Mouse (Mus musculus): ENCODE measurements around the gene Trpm3. TPM values are rescaled to one million over a fixed set of nuclear protein-coding genes. Genes with fewer than 3 reads are reported as not detected.

Gene Trpm3
- polyA plus RNA-seq, 1 experiment from 2014 or later: 23.3 TPM

- no peaks in the 10 kb centered on the region for H3K4me1 ChIP-seq (ENCODE audit: control insufficient read depth, insufficient read depth, low read length)
- 83% methylated on average over 6 of the region's 6 CpGs for WGBS
- H3K4me2 ChIP-seq (ENCODE audit: low read depth, low read length): no peak overlapping the region
- ATAC-seq (ENCODE audit: low read depth): no peak
- no peak overlapping the region for H3K27ac ChIP-seq (ENCODE audit: low read depth, low read length)
- no peaks in the 10 kb centered on the region; the same call in 1 of the 2 replicates for H3K9me3 ChIP-seq (ENCODE audit: control insufficient read depth, low read length)
- H3K27me3 ChIP-seq (ENCODE audit: control insufficient read depth, insufficient read depth, low read length): no peaks in the 10 kb centered on the region
- H3K9ac ChIP-seq (replicated peaks; ENCODE audit: low read depth, low read length): no peak overlapping the region
- H3K4me3 ChIP-seq (ENCODE audit: low read depth, low read length): no peak overlapping the region
- no peaks in the 10 kb centered on the region for H3K36me3 ChIP-seq (ENCODE audit: control insufficient read depth, insufficient read depth, low read length)
Measured at GRCm38 (mm10) chr19:22910686-22911085, 771.8 kb downstream of the Trpm3 start.

- Histone ChIP-seq H3K9ac (replicated peaks; ENCODE audit: low read depth, low read length) (no peak overlapping the region), H3K4me1 (ENCODE audit: control insufficient read depth, insufficient read depth, low read length) (peaks cover 7% of the 10 kb centered on the region; the same call in 1 of the 2 replicates), H3K36me3 (ENCODE audit: control insufficient read depth, insufficient read depth, low read length) (no peaks in the 10 kb centered on the region), H3K9me3 (ENCODE audit: control insufficient read depth, low read length) (no peaks in the 10 kb centered on the region; the same call in 1 of the 2 replicates), H3K27ac (ENCODE audit: low read depth, low read length) (no peak overlapping the region), H3K27me3 (ENCODE audit: control insufficient read depth, insufficient read depth, low read length) (no peaks in the 10 kb centered on the region), H3K4me3 (ENCODE audit: low read depth, low read length) (no peak overlapping the region), H3K4me2 (ENCODE audit: low read depth, low read length) (no peak overlapping the region)
- 83% methylated on average over 4 of the region's 4 CpGs for WGBS
- no peak for ATAC-seq (ENCODE audit: low read depth)
Measured at GRCm38 (mm10) chr19:22912971-22913370, 774.1 kb downstream of the Trpm3 start.

GRCm38 (mm10) chr19:22915868-22916642, 777.2 kb downstream of the Trpm3 start:
- no peaks in the 10 kb centered on the region for H3K27me3 ChIP-seq (ENCODE audit: control insufficient read depth, insufficient read depth, low read length)
- ATAC-seq (ENCODE audit: low read depth): peak; percentile 81
- 17% methylated on average over 16 of the region's 16 CpGs for WGBS
- no peak overlapping the region; the same call in 1 of the 2 replicates for H3K4me3 ChIP-seq (ENCODE audit: low read depth, low read length)
- H3K36me3 ChIP-seq (ENCODE audit: control insufficient read depth, insufficient read depth, low read length): no peaks in the 10 kb centered on the region
- peaks cover 7% of the 10 kb centered on the region; the same call in 1 of the 2 replicates for H3K4me1 ChIP-seq (ENCODE audit: control insufficient read depth, insufficient read depth, low read length)
- peak overlapping the region; percentile 64 for H3K27ac ChIP-seq (ENCODE audit: low read depth, low read length)
- no peaks in the 10 kb centered on the region for H3K9me3 ChIP-seq (ENCODE audit: control insufficient read depth, low read length)
- H3K9ac ChIP-seq (replicated peaks; ENCODE audit: low read depth, low read length): no peak overlapping the region; the same call in 1 of the 2 replicates
- peak overlapping the region; percentile 44 for H3K4me2 ChIP-seq (ENCODE audit: low read depth, low read length)

GRCm38 (mm10) chr19:22916643-22917344, 777.9 kb downstream of the Trpm3 start:
- H3K27ac ChIP-seq (ENCODE audit: low read depth, low read length): peak overlapping the region; percentile 64
- H3K9ac ChIP-seq (replicated peaks; ENCODE audit: low read depth, low read length): no peak overlapping the region; the same call in 1 of the 2 replicates
- H3K36me3 ChIP-seq (ENCODE audit: control insufficient read depth, insufficient read depth, low read length): no peaks in the 10 kb centered on the region
- peak; percentile 94 for ATAC-seq (ENCODE audit: low read depth)
- no peaks in the 10 kb centered on the region for H3K9me3 ChIP-seq (ENCODE audit: control insufficient read depth, low read length)
- H3K27me3 ChIP-seq (ENCODE audit: control insufficient read depth, insufficient read depth, low read length): no peaks in the 10 kb centered on the region
- no peak overlapping the region for H3K4me3 ChIP-seq (ENCODE audit: low read depth, low read length)
- H3K4me1 ChIP-seq (ENCODE audit: control insufficient read depth, insufficient read depth, low read length): peaks cover 7% of the 10 kb centered on the region; the same call in 1 of the 2 replicates
- H3K4me2 ChIP-seq (ENCODE audit: low read depth, low read length): no peak overlapping the region
- WGBS: 47% methylated on average over 18 of the region's 18 CpGs

- Histone ChIP-seq H3K4me3 (ENCODE audit: low read depth, low read length) (no peak overlapping the region), H3K27ac (ENCODE audit: low read depth, low read length) (no peak overlapping the region), H3K36me3 (ENCODE audit: control insufficient read depth, insufficient read depth, low read length) (no peaks in the 10 kb centered on the region), H3K9me3 (ENCODE audit: control insufficient read depth, low read length) (no peaks in the 10 kb centered on the region), H3K9ac (replicated peaks; ENCODE audit: low read depth, low read length) (no peak overlapping the region), H3K4me1 (ENCODE audit: control insufficient read depth, insufficient read depth, low read length) (peaks cover 7% of the 10 kb centered on the region; the same call in 1 of the 2 replicates), H3K27me3 (ENCODE audit: control insufficient read depth, insufficient read depth, low read length) (no peaks in the 10 kb centered on the region), H3K4me2 (ENCODE audit: low read depth, low read length) (no peak overlapping the region)
- 77% methylated on average over 3 of the region's 3 CpGs for WGBS
- no peak for ATAC-seq (ENCODE audit: low read depth)
Measured at GRCm38 (mm10) chr19:22917345-22917735, 778.5 kb downstream of the Trpm3 start.

GRCm38 (mm10) chr19:22920949-22921348, 782.1 kb downstream of the Trpm3 start:
- 38% methylated on average over 5 of the region's 5 CpGs for WGBS
- H3K9me3 ChIP-seq (ENCODE audit: control insufficient read depth, low read length): no peaks in the 10 kb centered on the region
- ATAC-seq (ENCODE audit: low read depth): no peak
- no peak overlapping the region for H3K4me2 ChIP-seq (ENCODE audit: low read depth, low read length)
- H3K27ac ChIP-seq (ENCODE audit: low read depth, low read length): no peak overlapping the region
- H3K9ac ChIP-seq (replicated peaks; ENCODE audit: low read depth, low read length): no peak overlapping the region
- no peak overlapping the region for H3K4me3 ChIP-seq (ENCODE audit: low read depth, low read length)
- no peaks in the 10 kb centered on the region for H3K36me3 ChIP-seq (ENCODE audit: control insufficient read depth, insufficient read depth, low read length)
- H3K4me1 ChIP-seq (ENCODE audit: control insufficient read depth, insufficient read depth, low read length): peaks cover 5% of the 10 kb centered on the region; the same call in 1 of the 2 replicates
- no peaks in the 10 kb centered on the region for H3K27me3 ChIP-seq (ENCODE audit: control insufficient read depth, insufficient read depth, low read length)

DNA sequence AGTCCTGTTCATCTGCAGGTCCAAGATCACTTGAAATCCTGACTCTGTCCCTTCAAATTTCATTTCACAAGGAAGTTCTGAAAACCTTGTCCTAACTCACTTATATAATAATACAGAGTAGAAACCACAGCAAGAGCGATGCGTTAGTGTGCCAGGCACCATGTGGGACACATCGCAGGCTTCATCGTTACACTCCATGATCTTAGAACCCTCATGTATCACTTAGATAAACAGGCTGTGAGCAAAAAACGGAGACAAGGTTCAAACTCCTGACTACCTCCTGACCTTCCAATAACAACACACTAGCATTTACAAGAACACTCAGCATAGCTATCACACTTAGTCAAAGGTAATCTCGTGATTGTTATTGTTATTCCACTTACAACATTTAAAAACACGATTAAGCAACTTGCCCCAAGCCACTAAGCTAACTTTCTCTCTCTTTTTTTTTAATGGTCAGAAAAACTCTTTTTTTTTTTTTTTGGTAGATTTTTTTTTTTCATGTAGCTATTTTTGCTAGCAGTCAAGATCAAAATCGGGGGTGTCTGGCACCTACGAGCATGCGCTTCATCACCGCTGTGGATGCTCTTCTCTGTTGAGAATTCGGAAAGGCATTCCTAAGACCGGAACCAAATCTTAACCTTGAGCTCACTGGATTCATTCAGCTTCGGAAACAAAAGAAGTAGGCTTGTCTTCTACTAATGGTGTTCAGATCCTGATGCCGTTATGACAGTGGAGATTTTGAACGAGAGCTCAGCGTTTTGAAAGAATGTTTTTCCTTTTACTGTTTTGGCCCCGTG, 784.2 kb downstream of the Trpm3 start:
- Histone ChIP-seq H3K4me1 (ENCODE audit: control insufficient read depth, insufficient read depth, low read length) (no peaks in the 10 kb centered on the region), H3K4me3 (ENCODE audit: low read depth, low read length) (no peak overlapping the region), H3K9me3 (ENCODE audit: control insufficient read depth, low read length) (no peaks in the 10 kb centered on the region), H3K9ac (replicated peaks; ENCODE audit: low read depth, low read length) (no peak overlapping the region), H3K27me3 (ENCODE audit: control insufficient read depth, insufficient read depth, low read length) (no peaks in the 10 kb centered on the region), H3K4me2 (ENCODE audit: low read depth, low read length) (no peak overlapping the region), H3K36me3 (ENCODE audit: control insufficient read depth, insufficient read depth, low read length) (no peaks in the 10 kb centered on the region), H3K27ac (ENCODE audit: low read depth, low read length) (no peak overlapping the region)
- WGBS: 93% methylated on average over 18 of the region's 18 CpGs
- ATAC-seq (ENCODE audit: low read depth): no peak

DNA sequence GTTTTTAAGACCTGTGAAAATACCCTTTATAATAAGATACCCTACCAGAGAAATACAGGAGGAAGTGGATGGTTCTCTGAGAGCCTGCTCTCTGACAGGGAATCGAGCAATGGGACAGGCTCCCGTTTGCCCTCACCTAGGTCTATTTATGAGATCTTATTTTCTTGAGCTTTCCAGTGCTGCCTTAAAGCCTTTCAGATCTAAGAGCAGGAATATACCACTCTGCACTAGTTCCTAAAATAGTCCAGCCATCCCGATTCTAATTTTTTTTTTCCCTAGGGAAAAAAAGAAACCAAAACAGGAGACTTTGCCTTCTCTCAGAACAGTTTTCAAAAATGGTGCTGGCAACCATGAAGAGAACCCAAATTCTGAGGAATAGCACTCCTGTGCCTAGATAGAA, 786.4 kb downstream of the Trpm3 start:
- no peak overlapping the region for H3K27ac ChIP-seq (ENCODE audit: low read depth, low read length)
- no peaks in the 10 kb centered on the region for H3K9me3 ChIP-seq (ENCODE audit: control insufficient read depth, low read length)
- no peak for ATAC-seq (ENCODE audit: low read depth)
- no peak overlapping the region for H3K4me2 ChIP-seq (ENCODE audit: low read depth, low read length)
- H3K4me1 ChIP-seq (ENCODE audit: control insufficient read depth, insufficient read depth, low read length): no peaks in the 10 kb centered on the region
- no peak overlapping the region for H3K4me3 ChIP-seq (ENCODE audit: low read depth, low read length)
- H3K27me3 ChIP-seq (ENCODE audit: control insufficient read depth, insufficient read depth, low read length): no peaks in the 10 kb centered on the region
- 89% methylated on average over 3 of the region's 3 CpGs for WGBS
- no peaks in the 10 kb centered on the region for H3K36me3 ChIP-seq (ENCODE audit: control insufficient read depth, insufficient read depth, low read length)
- H3K9ac ChIP-seq (replicated peaks; ENCODE audit: low read depth, low read length): no peak overlapping the region

All from neural tube, embryonic 14.5 days (tissue).